Mouse (Mus musculus) spleen, adult 18-20 months (tissue): Measurements from ENCODE around the gene Chchd6.
A peak's percentile ranks its signal among the peaks of the same experiment; 100 is the strongest.

ENCODE experiments used
- DNase-seq, 2 experiments: peaks; one replicate each; pipeline ENCODE4 v3.0.0; 2022; ENCODE audit warnings: mixed read lengths in 2 of 2

The Chchd6 gene

DNA sequence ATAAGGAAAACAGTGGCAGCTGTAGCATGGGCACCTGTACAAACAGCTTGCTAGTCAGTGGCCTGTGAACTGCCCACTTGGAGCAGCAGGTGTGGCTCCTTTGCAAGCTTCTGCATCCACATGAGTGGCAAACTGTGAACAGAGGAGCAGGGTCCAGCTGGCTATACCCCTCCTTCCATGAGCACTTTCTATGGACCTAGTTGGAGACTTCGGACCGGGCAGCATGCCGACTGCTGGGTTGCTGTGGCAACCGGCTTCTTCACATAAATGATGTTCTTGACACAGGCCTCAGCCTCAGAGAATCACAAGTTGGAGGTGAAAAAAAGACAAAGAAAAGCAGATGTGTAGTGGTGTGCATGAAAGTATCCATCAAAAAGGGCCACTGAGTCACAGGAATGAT, 154.8 kb downstream of the Chchd6 start:
- no peak for DNase-seq

DNA sequence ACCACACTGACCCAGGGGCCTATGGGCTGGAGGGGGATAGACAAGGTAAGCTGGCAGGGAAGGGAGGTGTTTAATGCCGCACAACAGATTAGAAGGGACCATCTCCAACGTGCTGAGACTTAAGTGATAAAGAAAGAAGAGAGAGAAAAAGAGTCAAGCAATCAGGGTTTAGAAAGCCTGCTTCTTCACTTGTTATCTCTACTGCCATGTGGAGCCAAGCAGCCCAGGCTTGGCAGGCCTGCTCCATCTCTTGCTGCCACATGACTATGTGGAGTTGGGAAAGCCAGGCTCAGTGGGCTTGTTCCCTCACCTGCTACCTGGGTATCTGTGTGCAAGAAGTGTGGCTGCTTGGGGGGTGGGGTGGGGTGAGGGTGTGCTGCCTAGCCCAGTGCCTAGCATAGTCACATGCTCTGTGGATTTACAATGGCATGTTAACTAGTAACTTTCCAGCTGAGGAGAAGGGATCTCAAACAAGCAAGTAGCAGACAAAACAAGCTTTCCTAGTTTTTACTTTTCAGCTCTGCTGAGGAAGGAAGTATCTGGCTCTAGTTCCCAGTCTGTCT, 163.5 kb downstream of the Chchd6 start:
- DNase-seq = no peak

DNA sequence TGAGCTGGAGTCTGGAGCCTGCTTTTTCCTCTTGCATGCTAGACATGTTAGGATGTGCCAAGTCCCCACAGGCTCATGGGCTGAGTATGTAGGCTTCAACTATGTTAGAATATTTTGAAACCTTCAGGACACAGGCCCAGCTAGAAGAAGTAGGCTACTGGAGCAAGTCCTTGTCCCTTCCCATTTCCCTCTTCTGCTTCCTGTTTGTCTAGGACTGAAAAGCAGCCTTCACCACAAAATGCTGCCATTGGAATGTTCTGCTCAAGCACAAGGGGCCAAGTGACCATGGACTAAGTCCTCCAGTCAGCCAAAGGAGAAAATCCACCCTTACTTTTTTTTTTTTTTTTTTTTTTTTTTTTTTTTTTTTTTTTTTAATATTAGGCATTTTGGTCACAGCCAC, 164.7 kb downstream of the Chchd6 start:
- DNase-seq = no peak

DNA sequence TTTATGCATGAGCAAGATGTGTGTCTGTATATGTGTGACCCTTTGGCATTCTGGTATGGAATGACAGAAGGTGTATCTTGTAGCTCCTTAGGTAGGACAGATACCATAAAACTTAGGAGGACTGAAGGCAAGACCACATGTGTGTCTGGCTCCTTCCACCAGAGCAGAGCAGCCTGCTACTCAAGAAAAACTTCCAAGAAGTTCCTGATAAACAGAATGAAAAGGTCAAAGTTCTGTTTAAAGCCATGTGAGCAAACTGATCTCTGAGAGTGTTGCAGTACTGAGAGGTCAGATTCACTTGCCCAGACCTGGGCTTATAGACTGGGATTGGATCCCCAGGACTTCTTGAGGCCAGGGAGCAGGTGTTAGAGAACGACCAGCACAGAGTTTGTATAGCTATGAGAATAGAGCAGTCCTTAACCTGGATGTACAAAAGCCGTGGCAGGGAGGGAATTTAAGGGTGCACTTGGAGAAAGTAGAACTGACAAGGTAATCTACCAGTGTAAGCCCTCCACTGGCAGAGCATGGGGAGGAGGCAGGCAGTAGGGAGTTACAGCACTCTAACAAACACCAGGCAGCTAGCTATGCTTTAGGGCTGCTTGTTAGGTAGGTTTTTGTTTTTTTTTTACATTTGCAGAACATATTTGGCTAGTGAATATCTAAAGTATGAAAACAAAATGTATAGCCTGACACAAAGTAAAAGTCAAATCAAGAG, 166.6 kb downstream of the Chchd6 start:
- DNase-seq = no peak

DNA sequence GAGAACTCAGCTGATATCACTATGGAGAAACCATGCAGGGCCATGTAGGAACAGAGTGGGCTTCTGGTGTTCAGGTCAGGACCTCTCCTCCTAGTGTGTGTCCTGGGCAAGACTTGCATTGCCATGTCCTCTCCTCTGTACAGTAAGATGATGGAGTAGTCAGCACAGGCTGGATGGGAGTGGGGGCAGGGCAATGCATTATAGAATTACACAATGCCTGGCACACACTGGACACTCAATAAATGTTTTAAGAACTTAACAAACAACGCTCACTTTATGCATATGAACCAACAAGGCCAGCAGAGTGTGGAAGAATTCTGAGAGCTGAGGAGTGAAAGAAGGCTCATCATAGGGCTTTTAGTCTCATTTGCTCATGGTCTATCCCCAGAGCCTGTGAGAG, 171.0 kb downstream of the Chchd6 start:
- no peak for DNase-seq

DNA sequence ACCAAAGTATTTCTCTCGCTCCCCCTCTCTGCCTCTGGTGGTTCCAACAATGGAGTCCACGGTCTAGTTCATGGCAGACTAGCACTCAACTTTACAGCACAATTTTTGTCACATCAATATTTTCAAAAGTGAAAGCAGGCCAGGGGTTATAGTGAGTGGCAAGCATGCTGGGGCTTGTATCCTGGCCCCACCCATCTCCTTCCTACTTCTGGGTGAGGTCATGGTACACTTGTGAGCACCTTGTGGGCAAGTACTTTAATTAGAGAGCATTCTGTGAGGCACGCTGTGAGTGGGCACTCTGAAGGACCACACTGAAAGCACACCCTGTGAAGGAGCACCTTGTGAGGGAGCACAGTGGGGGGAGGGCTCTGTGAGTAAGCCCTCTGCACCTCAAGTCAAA, 172.8 kb downstream of the Chchd6 start:
- no peak for DNase-seq

DNA sequence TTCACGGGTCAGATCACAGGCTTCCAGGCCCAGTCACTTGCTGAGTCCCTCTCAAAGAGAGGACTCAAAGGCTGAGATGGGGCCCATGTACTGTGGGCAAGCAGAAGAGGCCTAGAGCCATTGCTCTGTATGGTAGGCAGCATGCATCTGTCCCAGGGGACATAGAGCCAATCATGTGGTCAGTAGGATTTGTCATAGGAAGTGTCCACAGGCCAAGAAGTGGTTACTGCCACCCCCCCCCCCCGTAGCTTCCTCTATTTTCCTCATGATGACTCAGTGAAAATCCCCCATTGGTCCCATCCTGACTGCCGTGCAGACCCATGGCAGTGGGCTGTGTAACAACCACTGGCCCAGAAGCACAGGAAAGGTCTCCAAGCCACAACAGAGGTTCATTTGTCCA, 173.5 kb downstream of the Chchd6 start:
- DNase-seq = peak in 1 of 2 experiments; percentile 9

DNA sequence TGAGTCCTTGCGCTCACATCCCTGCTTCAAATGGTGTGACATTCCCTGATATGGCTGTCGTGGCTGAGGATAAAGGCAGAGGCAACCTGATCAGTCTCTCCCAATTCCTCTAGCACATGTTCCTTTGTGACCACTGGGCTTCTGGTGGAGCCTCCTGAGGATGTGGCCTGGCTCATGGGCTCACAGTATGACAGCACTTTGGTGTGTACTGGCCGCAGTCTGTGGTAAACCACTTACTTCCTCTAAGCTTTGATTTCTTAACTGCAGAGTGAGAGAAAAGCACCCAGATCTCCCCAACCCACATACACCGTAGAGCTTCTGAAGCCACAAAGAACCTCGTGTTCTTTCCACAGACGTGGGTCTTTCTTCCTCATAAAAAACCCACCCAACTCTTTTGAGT, 173.9 kb downstream of the Chchd6 start:
- DNase-seq = peak; percentile 12 to 17

DNA sequence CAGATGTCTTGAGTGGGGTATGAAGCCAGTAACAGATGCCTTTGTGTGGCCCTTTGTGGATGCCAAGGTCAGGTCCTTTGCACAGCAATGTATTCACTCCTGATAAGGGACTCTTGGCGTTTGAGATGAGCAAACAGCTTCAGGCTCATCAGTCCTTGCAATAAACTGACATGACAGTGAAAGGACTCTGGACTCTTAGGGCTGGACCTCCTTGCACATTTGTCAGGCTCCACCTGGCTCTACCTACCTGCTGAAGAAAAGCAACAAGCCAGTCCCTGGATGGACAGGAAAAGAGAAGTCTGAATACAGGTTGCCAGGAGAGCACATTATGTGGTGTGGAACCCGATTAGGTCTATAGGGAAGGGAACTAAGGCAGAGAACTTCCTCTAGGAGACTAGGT, 174.7 kb downstream of the Chchd6 start:
- DNase-seq = no peak

DNA sequence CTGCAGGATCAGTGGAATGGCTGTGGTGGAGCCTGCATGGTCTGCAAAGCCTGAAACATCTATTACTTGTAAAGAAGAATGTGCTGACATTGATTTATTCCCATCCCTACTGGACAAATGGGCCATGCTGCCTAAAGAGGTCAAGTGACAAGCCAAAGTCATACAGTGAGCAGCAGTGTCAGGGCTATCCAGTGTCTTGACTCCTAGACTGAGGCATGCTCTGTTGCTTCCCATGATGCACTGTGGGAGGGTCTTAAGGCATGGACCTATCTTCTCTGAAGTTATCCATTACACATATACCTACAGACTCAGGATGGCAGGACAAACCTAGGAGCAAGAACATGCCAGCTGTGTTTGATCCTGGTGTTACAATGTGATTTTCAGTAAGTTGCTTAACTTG, 175.3 kb downstream of the Chchd6 start:
- no peak for DNase-seq

DNA sequence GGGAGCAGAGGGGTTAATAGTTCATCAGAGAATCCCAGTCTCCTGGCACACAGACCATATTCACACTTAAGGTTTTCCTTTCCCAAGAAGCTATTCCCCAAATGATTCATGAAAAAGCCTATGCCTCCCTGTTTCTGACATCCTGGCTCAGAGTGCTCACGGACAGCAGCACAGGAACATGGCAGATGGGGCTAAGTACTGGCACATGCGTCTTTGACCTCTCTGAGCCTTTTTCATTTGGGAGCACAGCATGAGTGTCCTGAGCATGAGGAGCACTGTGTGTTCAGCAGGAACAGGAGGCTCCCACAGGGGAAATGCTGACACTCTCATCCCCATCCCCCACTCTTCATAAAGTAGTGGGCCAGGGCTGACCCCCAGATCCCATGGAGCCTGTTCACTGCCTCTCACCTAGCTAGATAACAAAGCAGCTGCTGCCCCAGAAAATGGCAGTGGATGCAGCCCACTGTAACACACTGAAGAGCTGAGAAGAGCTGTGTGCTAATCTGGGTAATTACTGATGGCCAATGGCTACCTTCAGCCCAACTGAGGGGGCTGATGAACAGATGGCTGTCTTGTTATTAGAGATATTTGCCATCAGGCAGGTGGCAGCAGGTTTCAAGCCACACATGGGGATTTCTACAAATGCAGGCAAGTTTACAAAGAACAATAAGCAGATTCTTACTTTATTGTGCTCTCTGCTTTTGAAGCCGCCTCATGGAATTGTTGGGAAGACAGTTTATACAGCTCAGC, 176.2 kb downstream of the Chchd6 start:
- DNase-seq = no peak

DNA sequence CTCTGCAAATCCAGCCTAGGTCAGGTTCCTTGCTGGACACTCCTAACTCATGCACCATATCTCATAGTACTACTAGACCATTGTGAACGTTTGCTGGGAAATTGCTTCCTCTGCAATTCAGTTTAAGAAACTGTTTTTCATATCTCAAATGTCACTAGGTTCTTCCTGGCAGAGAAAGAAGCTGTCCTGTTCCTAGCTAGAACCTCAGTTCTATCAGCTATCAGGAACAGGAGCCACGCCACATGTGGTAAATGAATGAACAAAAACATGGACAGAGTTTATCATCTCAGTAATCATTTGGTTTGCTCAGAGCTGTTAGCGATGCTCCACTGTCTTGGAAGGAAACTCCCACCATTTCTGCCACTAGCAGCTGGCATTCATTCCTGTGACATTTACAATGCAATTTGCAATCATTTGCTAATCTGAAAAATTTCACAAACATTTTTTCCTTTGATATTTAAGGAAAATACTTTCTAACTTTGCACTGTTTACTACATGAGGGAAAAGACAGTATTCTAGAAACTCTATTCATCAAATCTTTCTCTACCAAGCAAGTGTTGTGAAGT, 179.3 kb downstream of the Chchd6 start:
- DNase-seq = no peak

DNA sequence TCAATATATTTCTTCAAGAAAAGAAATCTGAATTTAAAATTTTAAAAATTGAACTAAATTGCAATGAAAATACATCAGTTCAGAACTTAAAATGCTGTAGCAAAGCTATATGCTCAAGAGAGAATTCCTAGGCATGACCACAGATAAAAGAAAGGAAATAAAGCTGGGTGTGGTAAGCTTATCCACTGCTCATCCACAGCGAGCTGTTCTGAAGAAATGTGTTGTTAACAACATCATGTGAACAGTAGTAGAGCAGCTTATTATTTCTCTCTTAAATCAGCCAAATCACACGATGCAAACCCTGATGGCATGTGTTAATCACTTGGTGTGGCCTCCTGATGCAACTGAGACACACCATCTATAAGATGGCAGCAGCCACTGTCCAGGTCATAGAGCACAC, 180.4 kb downstream of the Chchd6 start:
- DNase-seq = no peak

DNA sequence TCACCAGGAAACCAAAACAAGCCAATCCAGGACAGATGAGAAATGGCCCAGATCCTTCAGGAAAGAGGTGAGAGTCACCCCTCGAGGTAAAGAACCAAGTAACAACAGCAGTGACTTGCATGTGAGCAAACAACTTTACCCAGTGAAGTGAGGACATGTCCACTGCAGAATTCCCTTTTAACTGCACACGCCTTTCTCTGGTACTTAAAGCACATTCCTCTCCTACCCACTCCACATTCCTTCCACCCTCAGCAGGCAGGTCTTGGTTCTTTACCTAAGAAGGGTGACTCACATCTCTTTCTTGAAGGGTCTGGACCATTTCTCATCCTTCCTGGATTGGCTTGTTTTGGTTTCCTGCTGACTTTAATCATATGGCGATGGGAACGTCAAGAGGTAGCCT, 181.3 kb downstream of the Chchd6 start:
- DNase-seq = no peak

DNA sequence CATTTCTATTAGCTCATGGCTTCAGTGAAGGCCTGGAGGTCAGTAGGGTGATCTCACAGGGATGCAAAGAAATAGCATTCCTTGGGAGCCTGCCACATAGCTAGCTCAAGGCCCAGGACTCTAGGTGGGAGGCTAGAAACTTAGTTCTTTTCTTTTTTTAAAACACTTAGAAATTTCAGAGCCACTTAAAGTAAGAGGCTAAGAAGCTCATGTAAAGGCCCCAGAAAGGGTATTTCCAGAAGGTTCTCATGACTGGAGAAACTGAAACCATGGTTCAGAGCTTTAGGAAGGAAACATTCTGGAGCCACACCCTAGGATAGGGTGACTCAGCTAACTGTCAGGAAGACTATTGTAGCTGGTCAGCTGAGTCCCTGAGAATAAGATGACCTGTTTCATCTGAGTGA, 182.0 kb downstream of the Chchd6 start:
- DNase-seq = no peak

DNA sequence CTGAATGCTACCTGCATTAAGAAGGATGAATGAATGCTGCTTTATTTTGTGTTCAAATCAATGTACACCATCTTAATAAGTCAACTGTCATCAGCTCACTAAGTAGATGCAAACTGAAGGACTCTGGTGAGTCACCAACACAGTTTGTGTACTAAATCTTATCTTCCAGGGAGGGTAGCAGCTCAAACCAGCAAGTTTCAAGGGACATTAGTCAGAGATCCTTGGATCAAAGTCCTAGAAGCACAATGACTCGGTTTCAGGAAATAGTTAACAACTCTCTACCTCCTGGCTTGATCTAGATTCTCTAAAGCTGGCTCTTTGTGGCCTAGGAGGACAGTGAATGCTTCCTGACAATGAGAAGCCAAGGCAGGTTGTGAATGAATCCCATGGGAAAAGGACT, 182.9 kb downstream of the Chchd6 start:
- no peak for DNase-seq

DNA sequence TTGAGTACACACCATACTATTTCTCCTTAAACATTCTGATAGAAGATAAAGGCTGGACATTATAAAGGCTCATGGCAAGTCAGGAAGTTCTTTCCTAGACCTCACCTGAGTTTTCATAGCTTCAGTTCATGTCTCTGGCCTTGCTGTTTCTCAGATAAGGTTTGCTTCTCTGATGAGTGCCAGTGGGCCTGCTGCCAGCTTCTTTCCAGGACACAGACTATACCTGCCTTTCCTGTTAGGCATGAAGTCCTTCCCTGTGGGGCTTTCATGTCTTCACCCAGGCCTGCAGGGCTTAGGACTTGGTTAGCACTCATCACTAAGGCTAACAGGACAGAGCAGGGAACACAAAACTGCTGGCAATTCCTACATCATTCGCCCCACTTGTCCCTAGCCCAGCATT, 186.4 kb downstream of the Chchd6 start:
- no peak for DNase-seq

DNA sequence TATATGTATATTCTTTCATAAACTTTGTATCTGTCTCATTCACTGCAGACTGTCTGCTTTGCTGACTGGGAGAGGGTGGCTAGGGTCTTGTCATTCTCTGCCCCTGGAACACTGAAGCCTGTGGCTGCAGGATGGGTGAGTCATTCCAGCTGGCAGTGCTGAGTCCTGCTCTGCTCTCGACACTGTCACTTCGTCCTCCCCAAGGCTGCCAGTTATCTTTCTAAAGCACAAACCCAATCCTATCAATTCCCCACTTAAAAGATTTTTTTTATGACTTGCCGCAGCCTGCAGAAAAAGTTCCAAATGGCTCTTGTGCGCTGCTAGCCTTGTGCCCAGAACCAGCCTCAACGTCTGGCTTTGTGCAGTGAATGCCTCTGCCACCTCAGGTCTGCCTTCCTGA, 187.2 kb downstream of the Chchd6 start:
- no peak for DNase-seq

DNA sequence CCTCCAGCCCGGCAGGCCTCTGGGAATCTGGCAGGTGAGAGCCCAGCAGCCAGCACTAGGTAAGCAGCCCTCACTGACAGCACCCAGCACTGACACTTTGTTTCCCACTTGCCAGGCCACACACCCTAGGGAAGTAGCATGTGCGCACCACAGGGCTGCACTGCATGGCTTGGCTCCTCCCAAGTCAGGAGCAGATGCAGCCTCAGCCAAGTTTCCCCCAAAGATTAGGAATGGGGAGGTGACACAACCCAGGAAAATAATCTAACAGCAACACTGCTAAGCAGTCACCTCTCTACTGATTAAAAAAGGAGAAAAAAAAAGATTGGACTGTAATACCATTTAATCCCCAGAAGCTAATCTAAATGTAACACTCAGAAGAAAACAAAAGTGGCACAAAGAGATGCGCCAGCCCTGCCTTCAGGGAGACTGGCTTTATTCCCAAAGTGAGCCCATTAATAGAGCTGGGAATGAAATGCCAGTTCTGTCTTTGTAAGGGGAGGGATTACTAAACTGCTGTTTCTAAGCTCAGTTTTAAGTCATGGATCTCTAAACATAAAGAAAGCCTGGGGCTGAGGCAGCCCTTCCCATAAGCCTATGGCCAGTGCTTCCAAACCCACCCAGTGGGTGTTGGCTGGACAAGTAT, 188.1 kb downstream of the Chchd6 start:
- DNase-seq = no peak

DNA sequence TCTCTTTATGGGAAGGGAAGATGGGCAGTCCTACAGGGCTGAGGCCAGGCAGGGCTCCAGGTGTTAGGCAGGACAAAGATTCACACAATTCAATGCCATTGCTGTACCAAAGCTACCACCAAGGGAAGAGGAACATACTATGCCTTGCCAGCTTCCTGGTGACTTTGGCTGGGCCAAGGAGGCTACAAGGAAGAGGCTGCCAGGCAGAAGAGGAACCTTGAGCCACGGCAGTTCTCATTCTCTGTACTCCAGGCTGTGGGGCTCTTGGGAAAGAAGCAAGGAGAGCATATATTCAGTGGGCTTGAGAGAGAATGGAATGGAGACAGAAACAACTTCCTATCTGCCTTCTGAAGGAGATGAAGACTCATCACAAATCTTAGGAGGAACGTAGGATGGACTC, 190.5 kb downstream of the Chchd6 start:
- DNase-seq = no peak

DNA sequence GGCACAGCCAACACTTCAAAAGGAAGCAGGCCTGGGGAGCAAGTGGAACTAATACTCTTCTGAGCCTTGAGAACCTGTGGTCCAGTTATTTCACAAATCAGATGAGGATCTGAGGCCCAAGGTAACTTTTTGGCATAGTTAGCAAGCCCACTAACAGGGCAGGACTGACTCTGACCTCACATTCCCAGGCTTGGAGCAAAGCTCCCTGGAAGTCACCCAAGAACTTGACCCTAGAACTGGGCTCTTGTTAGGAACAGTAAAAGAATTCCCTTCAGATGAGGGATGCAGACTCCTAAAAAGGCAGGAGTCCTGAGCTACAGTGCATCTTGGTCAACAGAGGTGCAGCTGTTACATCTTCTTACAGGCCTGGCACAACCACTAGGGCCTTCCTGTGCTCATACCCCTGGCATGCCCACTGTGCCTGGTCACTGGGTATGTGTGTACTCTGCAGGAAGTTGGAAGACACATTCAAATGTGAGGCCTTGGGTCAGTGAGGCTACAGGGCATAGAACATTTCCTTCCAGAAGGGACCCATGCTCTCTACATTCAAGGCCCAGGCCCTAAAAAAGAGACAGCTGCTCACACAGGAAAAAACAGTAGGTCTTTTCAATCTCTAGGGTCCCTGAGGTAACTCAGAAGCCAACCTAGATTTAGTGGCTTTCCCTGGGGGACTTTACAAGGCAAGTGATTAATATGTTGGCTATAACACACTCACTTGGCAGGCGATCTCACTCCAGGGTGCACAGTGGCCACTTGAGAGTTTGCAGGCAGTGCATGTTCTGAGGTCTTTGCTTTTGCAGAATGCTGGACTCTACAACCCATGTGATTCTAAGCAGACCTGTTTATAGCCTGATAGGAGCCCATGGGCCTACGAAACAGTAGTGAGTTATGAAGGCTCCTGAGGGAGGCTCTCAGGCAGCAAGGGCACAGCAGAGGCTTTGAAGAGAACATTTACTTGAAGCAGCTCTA, 191.9 kb downstream of the Chchd6 start:
- no peak for DNase-seq

DNA sequence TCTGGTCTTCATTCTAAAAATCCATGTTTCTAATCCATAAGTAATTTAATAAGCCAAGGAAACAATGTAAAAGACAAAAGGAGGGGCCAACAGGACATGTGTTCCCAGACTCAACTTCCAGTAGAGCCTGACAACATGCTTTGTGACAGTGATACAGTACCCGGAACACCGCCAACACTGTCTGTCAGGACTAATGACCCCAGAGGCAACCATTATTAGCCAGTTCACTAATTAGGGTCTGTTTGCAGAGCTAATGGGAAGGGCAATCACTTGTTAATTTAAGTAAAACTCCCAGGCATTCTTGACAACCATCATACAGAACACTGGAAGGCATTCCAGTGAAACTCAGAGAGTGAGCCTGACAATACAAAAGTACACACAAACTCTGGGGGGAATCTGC, 193.0 kb downstream of the Chchd6 start:
- DNase-seq = no peak
